Mouse (Mus musculus) monocyte, adult 59 days (primary cell): Measurements from ENCODE around the gene Prkrip1. TPM values are rescaled to one million over a fixed set of nuclear protein-coding genes. Genes with fewer than 3 reads are reported as not detected.

ENCODE experiments used
- total RNA-seq, 2 experiments: library from RNA; stranded (reverse); gene quantifications; one replicate each; pipeline ENCODE4 v1.2.4; 2023

The Prkrip1 gene
- total RNA-seq: 10 to 100 TPM; 17.2 to 19.3 TPM

DNA sequence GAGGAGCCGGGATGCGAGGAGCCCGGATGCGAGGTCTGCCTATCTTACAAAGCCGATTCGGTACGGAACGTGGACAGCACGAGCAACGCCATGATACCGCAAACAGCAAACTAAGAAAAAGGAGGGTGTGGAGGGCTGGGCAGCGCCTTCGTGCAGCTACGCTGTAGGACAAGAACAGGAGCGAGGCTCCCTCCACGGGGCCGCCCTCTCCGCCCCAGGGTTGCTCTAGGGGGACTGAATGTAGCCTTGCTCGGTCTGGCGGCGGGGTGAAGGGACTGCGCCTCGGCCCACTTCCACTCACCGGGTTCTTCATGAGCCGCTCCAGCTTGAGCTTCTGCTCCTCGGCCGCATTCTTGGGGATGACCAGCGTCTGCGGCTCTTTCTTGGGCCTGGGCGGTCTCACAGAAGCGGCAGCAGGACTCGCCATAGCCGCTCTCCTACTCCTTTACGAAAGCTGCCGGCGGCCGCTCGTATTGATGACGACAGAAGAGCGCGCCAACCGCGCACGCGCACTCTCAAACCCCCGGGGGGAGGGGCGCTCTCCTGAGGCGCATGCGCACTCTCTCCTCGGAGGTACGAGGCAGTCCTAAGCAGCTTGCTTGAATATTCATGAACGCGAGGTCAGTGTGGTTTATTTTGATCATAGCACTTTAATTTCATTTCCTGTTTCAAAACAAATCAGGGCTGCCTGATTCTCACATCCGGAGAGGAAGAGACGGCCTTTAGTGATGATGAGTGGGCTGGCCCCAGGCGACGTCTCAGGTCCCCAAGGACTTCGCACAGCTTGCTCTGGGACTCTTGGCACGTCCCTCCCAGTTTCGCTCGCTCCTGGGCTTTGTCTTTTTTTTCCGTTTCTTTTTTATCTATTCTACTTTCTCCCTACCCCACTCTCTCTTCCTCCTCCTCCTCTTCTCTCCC is at the start of gene Prkrip1:
Prkrip1 (minus strand) TSS at position 490 of the 918 bp plus-strand sequence.

DNA sequence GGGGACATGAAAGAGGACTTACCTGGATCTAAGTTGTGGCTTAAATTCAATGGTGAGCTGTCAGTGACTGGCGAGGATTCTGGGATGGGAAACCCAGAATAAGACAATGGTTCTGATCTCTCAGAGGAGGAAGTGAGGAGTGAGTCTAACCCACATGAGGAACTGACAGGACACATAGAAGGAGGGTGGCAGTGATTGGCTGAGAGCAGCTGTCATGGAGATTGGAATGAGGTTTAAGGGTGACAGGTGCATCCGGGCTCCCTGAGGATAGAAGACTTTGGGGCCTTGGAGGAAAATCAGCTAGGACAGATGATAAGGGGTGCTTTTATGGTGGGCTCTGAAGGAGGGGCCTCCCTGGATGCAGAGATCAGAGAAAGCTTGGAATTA is 47.7 kb upstream of the Prkrip1 start, which contains the start of gene Sh2b2:
Sh2b2 (minus strand) TSS at position 105 of the 387 bp plus-strand sequence.

DNA sequence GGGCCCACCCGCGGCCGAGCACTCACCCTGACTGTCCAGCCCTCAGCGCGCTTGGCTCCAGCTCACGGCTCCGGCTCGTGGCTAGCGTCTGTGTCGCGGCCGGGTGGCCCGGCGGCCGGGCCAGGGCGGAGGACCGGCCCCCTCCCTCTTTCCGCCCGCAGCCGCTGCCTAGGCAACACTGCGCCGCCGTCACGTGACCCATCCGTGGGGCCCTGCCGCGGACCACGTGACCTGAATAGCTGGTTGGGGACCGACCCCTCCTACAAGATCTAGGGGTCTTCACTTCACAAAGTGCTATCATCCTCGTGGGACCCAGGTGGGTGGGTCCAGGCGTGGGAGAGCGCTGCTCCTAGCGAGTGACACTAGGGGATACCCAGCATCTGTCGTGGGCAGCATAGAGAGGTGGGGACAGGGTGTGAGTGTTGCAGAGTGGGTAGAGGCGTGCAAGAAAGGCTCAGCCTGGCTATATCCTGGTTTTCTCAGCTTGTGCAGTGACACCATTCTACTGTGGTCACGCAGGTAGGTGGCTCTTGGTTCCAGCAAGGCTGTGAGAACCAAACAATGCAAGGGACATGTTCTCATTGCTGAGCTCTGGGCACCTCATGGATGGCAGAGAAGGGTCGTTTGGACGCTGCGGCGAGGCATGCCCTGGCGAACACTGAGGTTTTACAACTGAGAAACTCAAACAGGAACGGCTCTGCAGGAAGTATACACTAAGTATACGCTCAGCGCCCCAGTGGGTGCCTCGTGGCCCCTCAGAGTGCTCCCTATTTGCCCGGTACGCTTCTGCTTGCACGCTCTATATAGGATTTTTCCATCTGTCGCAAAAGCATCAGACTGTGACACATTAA is 28.0 kb downstream of the Prkrip1 start, which contains the start of gene Orai2:
Orai2 (minus strand) TSS at position 202 of the 851 bp plus-strand sequence.

DNA sequence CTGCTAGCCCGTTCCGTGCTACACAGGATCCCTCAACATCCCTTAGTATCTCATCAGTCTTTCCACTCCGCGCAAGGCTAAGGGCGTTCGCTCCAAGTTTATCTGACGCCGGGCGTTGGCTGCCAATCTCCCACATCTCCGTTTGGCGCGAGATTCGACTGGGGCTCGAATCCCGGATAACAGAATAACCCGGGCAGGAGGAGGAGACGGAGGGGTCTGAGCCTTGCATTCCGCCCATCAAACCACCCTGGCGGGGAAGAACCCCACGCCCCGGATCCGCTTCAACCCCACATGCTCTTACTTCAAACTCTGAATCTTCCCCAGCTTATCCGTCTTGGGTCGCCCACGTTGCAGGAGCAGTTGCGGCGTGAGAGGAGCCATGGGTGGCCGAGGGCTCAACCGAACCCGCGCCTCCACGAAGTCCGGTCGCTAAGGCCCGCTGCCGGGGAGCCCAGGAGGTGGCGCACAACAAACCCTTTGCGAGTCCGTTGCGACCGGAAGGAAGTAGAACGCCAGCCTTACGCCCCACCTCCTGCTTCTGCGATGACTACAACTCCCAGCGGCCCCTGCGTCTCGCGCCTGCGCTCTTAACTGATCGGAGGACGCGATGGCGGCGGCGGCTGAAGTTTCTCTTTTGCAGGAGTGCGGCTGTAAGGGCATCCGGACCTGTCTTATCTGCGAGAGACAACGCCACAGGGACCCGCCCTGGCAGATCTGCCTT is 63.0 kb downstream of the Prkrip1 start, which contains the start of the genes Lrwd1 and Alkbh4:
Lrwd1 (minus strand) TSS at position 504 of the 721 bp plus-strand sequence.
Alkbh4 (plus strand) TSS at position 576 of the 721 bp plus-strand sequence.

Other genes starting within 250 kb of the Prkrip1 start
- 1 to 10 TPM; 1.7 to 2.4 TPM for gene Ssc4d, start 224.4 kb downstream of the Prkrip1 start, total RNA-seq
- gene Zp3, start 218.9 kb downstream of the Prkrip1 start, total RNA-seq: not detected
- 10 to 100 TPM; 24.5 to 26.7 TPM for gene Dtx2, start 204.2 kb downstream of the Prkrip1 start, total RNA-seq
- gene Upk3b, start 160.5 kb downstream of the Prkrip1 start, total RNA-seq: 1 to 10 TPM; 1.2 to 1.4 TPM
- gene Upk3bl, start 144.5 kb downstream of the Prkrip1 start, total RNA-seq: not detected
- 100 to 1,000 TPM; 180 to 213 TPM for gene Rasa4, start 115.0 kb downstream of the Prkrip1 start, total RNA-seq
- gene Polr2j, start 82.3 kb downstream of the Prkrip1 start, total RNA-seq: 10 to 100 TPM; 64.1 to 69.2 TPM
- gene Lrwd1, start 62.9 kb downstream of the Prkrip1 start, total RNA-seq: 10 to 100 TPM; 39.1 to 40.0 TPM
- gene Alkbh4, start 62.8 kb downstream of the Prkrip1 start, total RNA-seq: 10 to 100 TPM; 10.4 to 11.6 TPM
- gene Orai2, start 28.2 kb downstream of the Prkrip1 start, total RNA-seq: 10 to 100 TPM; 43.0 to 46.5 TPM
- 10 to 100 TPM; 47.1 to 47.7 TPM for gene Sh2b2, start 47.6 kb upstream of the Prkrip1 start, total RNA-seq